Mouse (Mus musculus): ENCODE measurements at regions not wholly inside any gene's neighbourhood (a gene's known extent, or its start where the extent isn't known, plus 50 kb on each side); places are given as distances from the start of the nearest gene placed in this dataset.
A peak's percentile ranks its signal among the peaks of the same experiment; 100 is the strongest.

GRCm38 (mm10) chr9:58432793-58433370 lies 55.5 kb upstream of the Insyn1 start:
- Histone ChIP-seq H3K79me2 (ENCODE audit: control insufficient read depth, insufficient read depth, low read length, poor library complexity) (no peaks in the 10 kb centered on the region), H3K36me3 (ENCODE audit: control insufficient read depth in 1 of 2, insufficient read depth in 2 of 2, low read length in 2 of 2) (no peaks in the 10 kb centered on the region), H3K9me3 (replicated peaks; ENCODE audit: insufficient read depth, low read length) (no peaks in the 10 kb centered on the region), H3K4me1 (ENCODE audit: control insufficient read depth in 1 of 2, insufficient read depth in 2 of 2, low read length in 2 of 2) (no peaks in the 10 kb centered on the region), H3K27ac (ENCODE audit: control insufficient read depth, low read depth, low read length) (no peak overlapping the region), H3K9ac (ENCODE audit: control insufficient read depth, low read depth, low read length, poor library complexity, severe bottlenecking) (no peak overlapping the region), H3K4me3 (ENCODE audit: control insufficient read depth in 1 of 2, insufficient read depth in 1 of 2, low read depth in 2 of 2, low read length in 2 of 2) (no peak overlapping the region), H3K27me3 (ENCODE audit: control insufficient read depth in 1 of 2, insufficient read depth in 2 of 2, low read length in 2 of 2) (peaks cover 0 to 10% of the 10 kb centered on the region in 2 experiments; a peak in 2 of 4 replicates)
- peak; percentile 12 for DNase-seq (ENCODE audit: low read depth, low spot score)
- no peak for TF ChIP-seq RAD21 (IDR thresholded peaks at IDR 0.05; ENCODE audit: low read depth, low read length)
- TF ChIP-seq CHD1 (IDR thresholded peaks at IDR 0.05; ENCODE audit: low read depth, low read length) = no peak
- no peak for TF ChIP-seq E2F4 (IDR thresholded peaks at IDR 0.05; ENCODE audit: borderline replicate concordance, low read depth, low read length)
- no peak for TF ChIP-seq EP300 (IDR thresholded peaks at IDR 0.05; ENCODE audit: low read depth in 1 of 2, low read length in 2 of 2)
- TF ChIP-seq GATA1 (IDR thresholded peaks at IDR 0.05; ENCODE audit: low read depth, low read length) = no peak
- TF ChIP-seq MAX (IDR thresholded peaks at IDR 0.05; ENCODE audit: low read length) = no peak
- TF ChIP-seq MXI1 (IDR thresholded peaks at IDR 0.05; ENCODE audit: low read depth, low read length) = no peak
- no peak for TF ChIP-seq UBTF (IDR thresholded peaks at IDR 0.05; ENCODE audit: borderline replicate concordance, insufficient read depth, low read depth, low read length)
- no peak for TF ChIP-seq MYB (IDR thresholded peaks at IDR 0.05; ENCODE audit: low read depth, low read length)
- no peak for TF ChIP-seq SIN3A (IDR thresholded peaks at IDR 0.05; ENCODE audit: low read length)

- no peak for TF ChIP-seq TBP (IDR thresholded peaks at IDR 0.05; ENCODE audit: low read depth, low read length)
- TF ChIP-seq CHD2 (IDR thresholded peaks at IDR 0.05; ENCODE audit: low read length) = no peak
- no peak for TF ChIP-seq SMC3 (IDR thresholded peaks at IDR 0.05; ENCODE audit: low read depth, low read length)
- no peak for TF ChIP-seq POLR2AphosphoS5 (IDR thresholded peaks at IDR 0.05; ENCODE audit: borderline replicate concordance, low read depth, low read length)
- no peak for TF ChIP-seq USF1 (IDR thresholded peaks at IDR 0.05; ENCODE audit: low read depth, low read length)
- TF ChIP-seq ELF1 (IDR thresholded peaks at IDR 0.05; ENCODE audit: low read depth, low read length) = no peak
- H3K4me1 ChIP-seq (ENCODE audit: control insufficient read depth in 1 of 2, insufficient read depth in 2 of 2, low read length in 2 of 2) = no peaks in the 10 kb centered on the region
- no peaks in the 10 kb centered on the region for H3K9me3 ChIP-seq (replicated peaks; ENCODE audit: insufficient read depth, low read length)
- H3K79me2 ChIP-seq (ENCODE audit: control insufficient read depth, insufficient read depth, low read length, poor library complexity) = no peaks in the 10 kb centered on the region
- H3K4me3 ChIP-seq (ENCODE audit: control insufficient read depth in 1 of 2, insufficient read depth in 1 of 2, low read depth in 2 of 2, low read length in 2 of 2) = no peak overlapping the region
- H3K27me3 ChIP-seq (ENCODE audit: control insufficient read depth in 1 of 2, insufficient read depth in 2 of 2, low read length in 2 of 2) = peaks cover 0 to 2% of the 10 kb centered on the region in 2 experiments; a peak in 2 of 4 replicates
- H3K27ac ChIP-seq (ENCODE audit: control insufficient read depth, low read depth, low read length) = no peak overlapping the region
- H3K36me3 ChIP-seq (ENCODE audit: control insufficient read depth in 1 of 2, insufficient read depth in 2 of 2, low read length in 2 of 2) = no peaks in the 10 kb centered on the region
- DNase-seq (ENCODE audit: low read depth, low spot score) = no peak
- no peak overlapping the region for H3K9ac ChIP-seq (ENCODE audit: control insufficient read depth, low read depth, low read length, poor library complexity, severe bottlenecking)
Measured at GRCm38 (mm10) chr9:58436246-58437091, 51.9 kb upstream of the Insyn1 start.
